Mouse (Mus musculus) heart, postnatal 25 days (tissue): ENCODE data around the gene Diras2. TPM values are rescaled to one million over a fixed set of nuclear protein-coding genes. Genes with fewer than 3 reads are reported as not detected.
A peak's percentile ranks its signal among the peaks of the same experiment; 100 is the strongest.

Source experiments
- DNase-seq: peaks from one replicate; pipeline ENCODE4 v3.0.0; 2022; ENCODE audit warnings: low spot score
- intact Hi-C: fragments of 180-260 bp; cut with DNase I; formaldehyde crosslinking; loops from one replicate; pipeline ENCODE4 v1.15.1; 2025
- total RNA-seq, 2 experiments: library from RNA; stranded (reverse); gene quantifications; 2 replicates each; pipeline ENCODE4 v1.2.3; 2021

Gene Diras2
- total RNA-seq, 2 experiments from 2014 or later, result 0.11 to 0.26 TPM

DNA sequence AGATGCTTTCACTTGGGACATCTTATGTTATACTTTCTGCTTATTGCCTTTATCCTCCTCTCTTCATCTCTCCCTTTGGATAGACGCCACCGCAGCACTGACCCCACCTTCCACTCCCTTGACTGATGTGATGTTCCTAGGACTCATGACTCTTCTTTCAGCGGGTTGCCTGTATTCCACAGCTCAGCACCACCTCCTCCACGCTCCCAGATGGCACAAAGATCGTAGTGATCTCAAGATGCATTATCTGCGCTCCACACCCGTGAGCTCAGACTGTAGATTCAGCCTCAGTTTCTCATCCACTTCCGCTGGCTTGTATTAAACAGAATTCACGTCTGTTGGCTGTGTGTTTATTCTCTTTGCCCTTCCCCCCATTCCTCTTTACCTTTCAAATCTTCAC lies 23.6 kb upstream of the Diras2 start:
- DNase-seq, result no peak
- intact Hi-C loops, result no loop called here

GRCm38 (mm10) chr13:52552822-52553477 lies 21.9 kb upstream of the Diras2 start:
- DNase-seq, result no peak
- intact Hi-C loops, result no loop called here

GRCm38 (mm10) chr13:52551275-52551674 lies 20.2 kb upstream of the Diras2 start:
- no peak for DNase-seq
- intact Hi-C loops, result no loop called here

GRCm38 (mm10) chr13:52550690-52551193 lies 19.7 kb upstream of the Diras2 start:
- no peak for DNase-seq
- intact Hi-C loops, result no loop called here

- no peak for DNase-seq
- intact Hi-C loops, result no loop called here
Observed at GRCm38 (mm10) chr13:52546288-52546687, 15.2 kb upstream of the Diras2 start.

GRCm38 (mm10) chr13:52542636-52543035 lies 11.6 kb upstream of the Diras2 start:
- DNase-seq, result no peak
- intact Hi-C loops, result no loop called here

DNA sequence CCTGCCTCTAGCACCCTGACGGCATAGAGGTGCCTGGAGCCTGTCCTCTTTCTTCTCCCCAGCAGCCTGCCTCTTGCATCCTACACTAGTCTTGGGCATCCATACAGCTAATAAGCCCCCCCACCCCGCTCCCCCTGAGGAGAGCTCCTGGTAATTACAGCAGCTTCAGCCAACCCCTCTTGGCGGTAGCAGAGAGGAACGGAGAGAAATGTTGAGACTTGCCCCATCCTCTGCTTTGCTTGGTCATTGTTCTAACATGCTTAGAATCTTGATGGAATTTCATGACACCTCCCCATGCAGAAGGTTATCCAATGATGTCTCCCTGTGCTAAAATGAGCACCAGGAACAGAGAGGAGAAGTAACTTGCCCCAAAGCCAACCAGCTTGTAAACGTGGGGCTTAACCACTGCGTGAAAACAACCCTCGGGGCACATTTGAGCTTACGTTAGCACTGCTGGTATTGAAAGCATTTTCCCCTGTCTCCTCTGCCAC lies 11.0 kb upstream of the Diras2 start:
- DNase-seq, result no peak
- intact Hi-C loops, result no loop called here

GRCm38 (mm10) chr13:52541385-52542035 lies 10.4 kb upstream of the Diras2 start:
- DNase-seq, result no peak
- intact Hi-C loops, result no loop called here

- intact Hi-C loops, result loop anchor here (5.0 to 10.0 kb wide), 2 partner anchors 88 to 185 kb away; no protein-coding TSS in a partner anchor
- DNase-seq, result no peak
Observed at GRCm38 (mm10) chr13:52539461-52539860, 8.4 kb upstream of the Diras2 start.

DNA sequence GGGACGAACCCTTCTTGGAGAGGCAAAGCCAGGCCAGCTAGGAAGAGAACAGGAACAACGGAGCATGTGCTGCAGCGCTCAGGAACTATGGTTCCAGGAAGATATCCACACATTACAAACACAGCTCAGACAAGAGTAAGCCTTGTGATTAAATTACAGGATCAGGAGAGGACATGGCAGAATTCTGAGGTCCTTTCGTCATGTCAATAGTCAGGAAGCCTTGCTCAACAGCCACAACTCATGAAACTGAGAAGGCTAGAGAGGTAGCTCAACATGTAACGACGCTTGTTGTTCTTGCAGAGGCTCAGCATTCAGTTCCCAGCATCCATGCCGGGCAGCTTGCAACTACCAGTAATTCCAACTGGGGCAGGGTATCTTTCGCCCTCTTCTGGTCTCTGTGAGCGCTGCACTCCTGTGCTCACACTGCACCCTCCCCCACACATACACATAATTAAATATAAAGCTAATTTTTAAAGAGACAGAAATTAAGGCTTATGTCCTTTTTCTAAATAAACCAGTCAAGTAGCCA lies 7.6 kb upstream of the Diras2 start:
- intact Hi-C loops, result loop anchor here (5.0 to 10.0 kb wide), 2 partner anchors 89 to 184 kb away; no protein-coding TSS in a partner anchor
- DNase-seq, result no peak

DNA sequence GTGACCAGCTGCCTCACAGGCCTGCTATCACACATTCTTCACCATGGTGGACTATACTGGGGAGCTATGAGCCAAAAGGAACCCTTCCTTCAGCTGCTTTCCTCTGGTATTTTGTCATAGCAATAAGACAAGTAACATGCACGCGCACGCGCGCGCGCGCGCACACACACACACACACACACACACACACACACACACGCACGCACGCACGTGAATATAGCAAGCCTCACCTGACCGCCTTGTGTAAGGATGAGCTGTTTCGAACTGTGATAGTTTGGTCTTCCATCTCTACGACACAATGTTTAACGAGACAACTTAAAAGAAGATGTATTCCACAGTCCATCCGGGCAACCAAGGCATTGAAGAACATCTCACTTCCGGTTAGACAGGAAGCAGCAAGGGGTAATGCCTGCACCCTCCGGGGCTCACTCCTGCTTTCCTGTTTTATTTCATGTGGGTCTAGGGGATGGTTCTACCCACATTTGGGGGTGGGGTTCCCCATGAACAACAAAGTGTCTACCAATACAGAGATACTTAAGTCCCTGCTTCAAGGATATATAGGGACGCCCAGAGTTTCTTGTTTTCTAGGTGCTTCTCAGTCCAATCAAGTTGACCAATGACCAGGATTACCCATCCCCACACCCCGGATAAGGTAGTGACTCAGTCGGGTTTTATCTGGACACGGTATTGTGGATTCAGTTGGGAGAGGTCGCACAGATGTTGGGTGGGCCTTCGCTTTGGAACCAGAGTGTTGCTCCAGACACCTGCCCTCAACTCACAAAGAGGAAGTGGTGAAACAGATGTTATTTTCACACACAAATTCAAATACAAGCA lies 6.9 kb upstream of the Diras2 start:
- intact Hi-C loops, result loop anchor here (5.0 to 10.0 kb wide), 2 partner anchors 89 to 183 kb away; no protein-coding TSS in a partner anchor
- no peak for DNase-seq

GRCm38 (mm10) chr13:52535542-52535941 lies 4.5 kb upstream of the Diras2 start:
- DNase-seq, result no peak
- intact Hi-C loops, result loop anchor here (5.0 to 10.0 kb wide), 2 partner anchors 92 to 181 kb away; no protein-coding TSS in a partner anchor

GRCm38 (mm10) chr13:52533644-52534043 lies 2.6 kb upstream of the Diras2 start:
- DNase-seq, result no peak
- intact Hi-C loops, result loop anchor here (5.0 to 10.0 kb wide), 3 partner anchors 179 to 696 kb away; no protein-coding TSS in a partner anchor

DNA sequence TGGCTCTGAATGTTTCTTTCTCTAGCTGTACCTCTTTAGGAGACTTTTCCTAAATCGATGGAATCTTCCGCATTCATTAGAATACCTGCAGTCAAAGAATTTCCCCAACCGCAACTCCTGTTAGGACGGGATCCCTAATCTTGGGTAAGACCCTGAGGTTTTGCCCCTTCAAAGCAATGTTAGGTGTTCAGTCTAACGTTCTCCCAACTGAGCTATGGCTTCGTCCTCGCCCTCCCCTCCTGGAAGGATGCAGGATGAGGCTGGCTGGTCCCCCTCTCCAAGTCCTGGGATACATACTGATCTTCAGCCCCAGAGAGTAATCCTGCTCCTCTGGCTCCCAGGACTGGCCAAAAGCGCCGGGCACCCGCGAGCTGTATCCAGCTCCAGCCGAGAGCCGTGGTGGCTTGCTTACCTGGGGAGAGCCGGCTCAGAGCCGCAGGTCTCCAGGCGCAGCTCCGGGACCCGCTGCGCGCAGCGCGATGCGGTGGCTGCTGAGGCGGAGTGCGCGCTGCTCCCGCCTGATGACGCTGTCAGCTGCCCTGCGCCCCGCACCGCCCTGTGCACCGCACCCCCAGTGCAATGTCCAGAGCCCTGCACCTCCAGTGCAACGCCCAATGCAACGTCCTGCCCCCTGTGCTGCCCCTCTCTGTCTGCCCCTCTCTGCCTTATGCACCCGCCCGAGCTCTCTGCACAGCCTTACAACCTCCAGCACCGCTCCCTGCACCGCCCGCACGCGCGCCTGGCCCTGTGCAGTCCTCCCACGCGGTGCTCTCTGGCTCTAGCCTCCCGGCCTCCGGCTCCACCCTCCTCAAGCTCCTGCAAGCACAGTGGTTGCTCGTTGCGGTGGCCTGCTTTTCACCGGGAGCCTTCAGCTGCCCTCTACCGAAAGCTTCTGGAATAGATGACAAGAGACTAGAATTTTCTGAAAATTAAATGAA lies 802 bp downstream of the Diras2 start:
- intact Hi-C loops, result loop anchor here (5.0 to 10.0 kb wide), 3 partner anchors 175 to 693 kb away; no protein-coding TSS in a partner anchor
- peak; percentile 63 for DNase-seq

- intact Hi-C loops, result no loop called here
- no peak for DNase-seq
Observed at GRCm38 (mm10) chr13:52529188-52529972, 1.7 kb downstream of the Diras2 start.

- no peak for DNase-seq
- intact Hi-C loops, result no loop called here
Observed at GRCm38 (mm10) chr13:52528786-52529185, 2.3 kb downstream of the Diras2 start.

DNA sequence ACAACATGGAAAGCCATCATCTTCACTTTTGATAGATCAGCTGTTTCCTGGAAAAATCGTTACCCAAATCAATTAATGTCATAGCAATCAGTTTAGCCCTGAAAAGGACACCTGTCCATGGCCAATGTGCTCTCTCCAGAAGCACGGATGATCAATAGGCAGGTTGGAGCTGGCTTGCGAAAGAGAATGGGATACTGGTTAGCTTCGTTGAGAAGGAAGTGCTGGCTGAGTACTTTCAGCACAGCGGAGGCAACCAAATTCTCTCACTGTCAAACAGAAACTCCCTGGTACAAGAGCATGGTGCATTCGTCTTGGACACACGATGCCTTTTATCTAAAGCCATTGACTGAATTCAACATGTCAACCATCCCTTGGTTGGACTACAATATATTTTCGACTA lies 2.8 kb downstream of the Diras2 start:
- DNase-seq, result no peak
- intact Hi-C loops, result no loop called here
